Mouse (Mus musculus) olfactory bulb, adult 2 months (tissue): ENCODE data around the gene Gm12248.

Source experiments
- CTCF ChIP-seq: fragments of 200-500 bp; IDR thresholded peaks from 2 replicates; pipeline ENCODE4 v1.5.1; 2012; ENCODE audit warnings: low read depth, mild to moderate bottlenecking, low read length, moderate library complexity; ENCODE audit not compliant: insufficient read depth
- POLR2A ChIP-seq: fragments of 200-500 bp; IDR thresholded peaks from 2 replicates; pipeline ENCODE4 v1.6.1; 2012; ENCODE audit warnings: mild to moderate bottlenecking, low read depth, low read length, moderate library complexity; ENCODE audit not compliant: insufficient read depth

DNA sequence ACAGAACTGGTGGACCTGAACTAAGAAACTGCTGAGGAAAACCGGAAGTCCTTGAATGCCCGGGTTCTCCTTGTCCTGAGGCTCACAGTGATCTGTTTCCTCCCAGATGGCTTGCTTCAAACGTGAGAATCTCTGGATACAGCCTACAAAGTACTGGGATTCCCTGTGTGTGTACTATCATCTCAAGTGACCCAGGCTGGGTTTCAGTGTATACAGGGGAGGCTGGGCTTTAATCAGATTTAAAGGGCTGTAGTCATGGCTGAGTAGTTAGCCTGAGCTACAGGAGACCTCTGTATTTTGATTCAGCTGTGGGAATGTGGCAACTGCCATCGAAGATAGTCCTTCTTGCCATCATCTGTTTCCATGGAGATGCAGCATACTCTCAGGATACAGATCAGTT is 15.7 kb downstream of the Gm12248 start:
- no peak for TF ChIP-seq CTCF
- TF ChIP-seq POLR2A = no peak
